Mouse (Mus musculus): ENCODE results near the gene Gm2115.

Gene Gm2115

GRCm38 (mm10) chr7:84591347-84591746 lies 62.6 kb downstream of the Gm2115 start:
- no peaks in the 10 kb centered on the region for H3K9me3 ChIP-seq (ENCODE audit: low read length)
- H3K4me3 ChIP-seq (replicated peaks; ENCODE audit: low read length) = no peak overlapping the region
- H3K36me3 ChIP-seq (ENCODE audit: insufficient read depth, low read length) = peaks cover 26% of the 10 kb centered on the region
- H3K27me3 ChIP-seq (ENCODE audit: insufficient read depth, low read length) = no peaks in the 10 kb centered on the region
- TF ChIP-seq NANOG (IDR thresholded peaks at IDR 0.05; ENCODE audit: borderline replicate concordance, low read length) (no peak), CTCF (conservative IDR thresholded peaks at IDR 0.05; ENCODE audit: low read length) (no peak), POU5F1 (IDR thresholded peaks at IDR 0.05; ENCODE audit: borderline replicate concordance, low read length) (no peak)
- H3K4me1 ChIP-seq (replicated peaks; ENCODE audit: low read depth, low read length) = no peaks in the 10 kb centered on the region

- Histone ChIP-seq H3K27me3 (ENCODE audit: insufficient read depth, low read length) (no peaks in the 10 kb centered on the region), H3K36me3 (ENCODE audit: insufficient read depth, low read length) (peaks cover 32% of the 10 kb centered on the region), H3K4me1 (replicated peaks; ENCODE audit: low read depth, low read length) (no peaks in the 10 kb centered on the region), H3K9me3 (ENCODE audit: low read length) (no peaks in the 10 kb centered on the region), H3K4me3 (replicated peaks; ENCODE audit: low read length) (no peak overlapping the region)
- TF ChIP-seq POU5F1 (IDR thresholded peaks at IDR 0.05; ENCODE audit: borderline replicate concordance, low read length) (no peak), NANOG (IDR thresholded peaks at IDR 0.05; ENCODE audit: borderline replicate concordance, low read length) (no peak), CTCF (conservative IDR thresholded peaks at IDR 0.05; ENCODE audit: low read length) (peak; percentile 68)
Measured at GRCm38 (mm10) chr7:84594087-84594916, 65.5 kb downstream of the Gm2115 start.

DNA sequence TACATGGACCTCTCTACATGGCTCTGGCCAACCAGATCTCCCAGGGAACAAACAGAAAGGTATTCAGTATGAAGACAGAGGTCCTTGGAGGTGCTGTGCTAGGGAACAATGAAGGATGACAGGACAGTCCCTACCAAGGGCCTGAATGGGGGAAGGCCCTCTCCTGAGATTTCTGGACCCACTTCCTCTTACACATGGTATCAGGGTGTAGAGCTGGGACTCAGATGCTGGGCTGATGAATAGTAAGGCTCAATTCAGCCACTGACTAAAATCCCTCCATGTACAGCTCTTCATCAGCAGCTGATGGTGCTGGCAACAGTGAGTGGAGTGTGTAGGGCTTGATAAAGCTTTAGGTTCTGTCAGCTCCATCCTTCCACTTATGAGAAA lies 66.2 kb downstream of the Gm2115 start:
- Histone ChIP-seq H3K36me3 (ENCODE audit: insufficient read depth, low read length) (peaks cover 32% of the 10 kb centered on the region), H3K9me3 (ENCODE audit: low read length) (no peaks in the 10 kb centered on the region), H3K4me3 (replicated peaks; ENCODE audit: low read length) (no peak overlapping the region), H3K27me3 (ENCODE audit: insufficient read depth, low read length) (no peaks in the 10 kb centered on the region), H3K4me1 (replicated peaks; ENCODE audit: low read depth, low read length) (no peaks in the 10 kb centered on the region)
- no peak for TF ChIP-seq NANOG (IDR thresholded peaks at IDR 0.05; ENCODE audit: borderline replicate concordance, low read length)
- no peak for TF ChIP-seq POU5F1 (IDR thresholded peaks at IDR 0.05; ENCODE audit: borderline replicate concordance, low read length)
- TF ChIP-seq CTCF (conservative IDR thresholded peaks at IDR 0.05; ENCODE audit: low read length) = no peak

GRCm38 (mm10) chr7:84596002-84596401 lies 67.2 kb downstream of the Gm2115 start:
- no peak for TF ChIP-seq CTCF (conservative IDR thresholded peaks at IDR 0.05; ENCODE audit: low read length)
- TF ChIP-seq NANOG (IDR thresholded peaks at IDR 0.05; ENCODE audit: borderline replicate concordance, low read length) = no peak
- TF ChIP-seq POU5F1 (IDR thresholded peaks at IDR 0.05; ENCODE audit: borderline replicate concordance, low read length) = no peak
- no peaks in the 10 kb centered on the region for H3K27me3 ChIP-seq (ENCODE audit: insufficient read depth, low read length)
- no peak overlapping the region for H3K4me3 ChIP-seq (replicated peaks; ENCODE audit: low read length)
- H3K9me3 ChIP-seq (ENCODE audit: low read length) = no peaks in the 10 kb centered on the region
- no peaks in the 10 kb centered on the region for H3K4me1 ChIP-seq (replicated peaks; ENCODE audit: low read depth, low read length)
- H3K36me3 ChIP-seq (ENCODE audit: insufficient read depth, low read length) = peaks cover 43% of the 10 kb centered on the region

DNA sequence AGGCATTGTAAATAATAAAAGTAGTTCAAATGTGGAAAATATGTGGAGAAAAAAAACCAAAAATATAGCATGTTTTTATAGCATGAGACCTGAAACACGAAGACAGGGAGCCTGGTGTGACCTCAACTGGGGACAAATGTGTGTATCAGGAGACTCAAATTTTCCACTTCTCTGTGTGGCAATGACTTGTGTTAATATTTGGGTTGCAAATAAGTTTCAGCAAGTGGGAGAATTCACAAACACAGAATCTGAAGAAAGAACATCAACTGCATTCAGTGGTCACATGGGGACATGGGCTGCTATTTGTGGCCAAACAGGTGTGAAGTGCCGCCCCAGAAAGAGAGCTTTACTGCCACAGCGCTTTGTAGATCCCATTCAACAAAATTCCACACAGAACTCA lies 67.9 kb downstream of the Gm2115 start:
- H3K4me3 ChIP-seq (replicated peaks; ENCODE audit: low read length) = no peak overlapping the region
- H3K27me3 ChIP-seq (ENCODE audit: insufficient read depth, low read length) = no peaks in the 10 kb centered on the region
- peaks cover 48% of the 10 kb centered on the region for H3K36me3 ChIP-seq (ENCODE audit: insufficient read depth, low read length)
- no peaks in the 10 kb centered on the region for H3K9me3 ChIP-seq (ENCODE audit: low read length)
- TF ChIP-seq POU5F1 (IDR thresholded peaks at IDR 0.05; ENCODE audit: borderline replicate concordance, low read length) (no peak), NANOG (IDR thresholded peaks at IDR 0.05; ENCODE audit: borderline replicate concordance, low read length) (no peak), CTCF (conservative IDR thresholded peaks at IDR 0.05; ENCODE audit: low read length) (no peak)
- no peaks in the 10 kb centered on the region for H3K4me1 ChIP-seq (replicated peaks; ENCODE audit: low read depth, low read length)

GRCm38 (mm10) chr7:84600631-84601030 lies 71.9 kb downstream of the Gm2115 start:
- Histone ChIP-seq H3K36me3 (ENCODE audit: insufficient read depth, low read length) (peaks cover 27% of the 10 kb centered on the region), H3K27me3 (ENCODE audit: insufficient read depth, low read length) (no peaks in the 10 kb centered on the region), H3K4me3 (replicated peaks; ENCODE audit: low read length) (no peak overlapping the region), H3K4me1 (replicated peaks; ENCODE audit: low read depth, low read length) (peaks cover 20% of the 10 kb centered on the region), H3K9me3 (ENCODE audit: low read length) (no peaks in the 10 kb centered on the region)
- TF ChIP-seq CTCF (conservative IDR thresholded peaks at IDR 0.05; ENCODE audit: low read length) (no peak), POU5F1 (IDR thresholded peaks at IDR 0.05; ENCODE audit: borderline replicate concordance, low read length) (no peak), NANOG (IDR thresholded peaks at IDR 0.05; ENCODE audit: borderline replicate concordance, low read length) (no peak)

DNA sequence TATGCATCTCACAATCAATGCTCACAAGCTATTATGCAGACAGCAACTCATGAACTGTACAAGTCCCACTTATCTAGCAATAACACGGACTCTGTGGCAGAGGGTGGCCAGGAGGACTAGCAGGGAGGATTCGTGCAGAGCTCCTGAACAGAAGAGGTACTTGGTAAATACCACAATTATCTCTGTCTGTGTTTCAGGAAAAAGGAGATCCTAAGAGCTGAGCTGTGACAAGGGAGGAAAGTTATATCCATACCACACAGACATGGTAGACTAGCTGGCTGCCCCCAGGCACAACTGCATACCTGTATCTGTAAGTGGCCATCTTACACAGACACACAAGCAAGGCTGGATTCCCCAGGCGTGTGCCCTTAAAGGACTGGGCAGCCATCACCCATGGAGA lies 72.6 kb downstream of the Gm2115 start:
- Histone ChIP-seq H3K27me3 (ENCODE audit: insufficient read depth, low read length) (no peaks in the 10 kb centered on the region), H3K9me3 (ENCODE audit: low read length) (no peaks in the 10 kb centered on the region), H3K4me3 (replicated peaks; ENCODE audit: low read length) (no peak overlapping the region), H3K36me3 (ENCODE audit: insufficient read depth, low read length) (peaks cover 27% of the 10 kb centered on the region), H3K4me1 (replicated peaks; ENCODE audit: low read depth, low read length) (peaks cover 20% of the 10 kb centered on the region)
- no peak for TF ChIP-seq NANOG (IDR thresholded peaks at IDR 0.05; ENCODE audit: borderline replicate concordance, low read length)

- Histone ChIP-seq H3K9me3 (ENCODE audit: low read length) (no peaks in the 10 kb centered on the region), H3K4me1 (replicated peaks; ENCODE audit: low read depth, low read length) (peaks cover 24% of the 10 kb centered on the region)
Measured at GRCm38 (mm10) chr7:84604501-84604900, 75.7 kb downstream of the Gm2115 start.

More at GRCm38 (mm10) chr7:84604501-84604900, 75.7 kb downstream of the Gm2115 start:
- H3K27me3 ChIP-seq (ENCODE audit: insufficient read depth, low read length) = no peaks in the 10 kb centered on the region
- TF ChIP-seq CTCF (conservative IDR thresholded peaks at IDR 0.05; ENCODE audit: low read length) (no peak), NANOG (IDR thresholded peaks at IDR 0.05; ENCODE audit: borderline replicate concordance, low read length) (no peak), POU5F1 (IDR thresholded peaks at IDR 0.05; ENCODE audit: borderline replicate concordance, low read length) (no peak)
- peaks cover 22% of the 10 kb centered on the region for H3K36me3 ChIP-seq (ENCODE audit: insufficient read depth, low read length)
- H3K4me3 ChIP-seq (replicated peaks; ENCODE audit: low read length) = 0 out of 2 replicates have a peak overlapping the region, but pooled peaks have one; percentile 85
